Mouse (Mus musculus): ENCODE results near the gene Col11a2. TPM values are rescaled to one million over a fixed set of nuclear protein-coding genes. Genes with fewer than 3 reads are reported as not detected.

Col11a2 gene
- polyA plus RNA-seq, 1 experiment: 9.3 TPM

DNA sequence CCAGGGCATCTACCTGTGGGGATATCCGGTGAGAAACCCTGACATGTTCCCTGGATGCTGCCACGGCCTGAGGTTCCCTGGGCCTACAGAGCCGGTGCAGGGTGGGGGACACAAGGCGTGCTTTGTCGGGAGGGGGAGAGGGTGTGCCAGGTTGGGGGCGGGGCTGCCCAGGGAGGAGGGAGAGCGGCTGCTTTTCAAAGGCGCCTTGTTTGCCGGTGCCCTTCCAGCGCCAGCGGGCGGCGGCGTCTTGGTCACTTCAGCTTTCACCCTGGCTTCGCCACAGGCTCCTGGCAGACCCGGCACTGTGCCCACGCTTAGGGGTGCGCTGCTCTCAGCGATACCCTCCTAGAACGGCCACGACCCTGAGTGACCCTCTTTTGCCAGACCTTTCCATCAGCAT, 797 bp upstream of the Col11a2 start:
- Histone ChIP-seq H3K27ac (ENCODE audit: insufficient read depth, low read length) (peak overlapping the region; percentile 84), H3K4me1 (ENCODE audit: control insufficient read depth, insufficient read depth, low read length) (peaks cover 3% of the 10 kb centered on the region; the same call in 1 of the 2 replicates), H3K4me3 (ENCODE audit: insufficient read depth, low read length) (peak overlapping the region; percentile 21; the same call in 1 of the 2 replicates)
- peak; percentile 21; the same call in 1 of the 2 replicates for TF ChIP-seq POLR2A (IDR thresholded peaks at IDR 0.05; ENCODE audit: extremely low read depth, insufficient read depth, low read length)
- no peak for TF ChIP-seq CTCF (IDR thresholded peaks at IDR 0.05; ENCODE audit: extremely low read depth, insufficient read depth, low read length)

DNA sequence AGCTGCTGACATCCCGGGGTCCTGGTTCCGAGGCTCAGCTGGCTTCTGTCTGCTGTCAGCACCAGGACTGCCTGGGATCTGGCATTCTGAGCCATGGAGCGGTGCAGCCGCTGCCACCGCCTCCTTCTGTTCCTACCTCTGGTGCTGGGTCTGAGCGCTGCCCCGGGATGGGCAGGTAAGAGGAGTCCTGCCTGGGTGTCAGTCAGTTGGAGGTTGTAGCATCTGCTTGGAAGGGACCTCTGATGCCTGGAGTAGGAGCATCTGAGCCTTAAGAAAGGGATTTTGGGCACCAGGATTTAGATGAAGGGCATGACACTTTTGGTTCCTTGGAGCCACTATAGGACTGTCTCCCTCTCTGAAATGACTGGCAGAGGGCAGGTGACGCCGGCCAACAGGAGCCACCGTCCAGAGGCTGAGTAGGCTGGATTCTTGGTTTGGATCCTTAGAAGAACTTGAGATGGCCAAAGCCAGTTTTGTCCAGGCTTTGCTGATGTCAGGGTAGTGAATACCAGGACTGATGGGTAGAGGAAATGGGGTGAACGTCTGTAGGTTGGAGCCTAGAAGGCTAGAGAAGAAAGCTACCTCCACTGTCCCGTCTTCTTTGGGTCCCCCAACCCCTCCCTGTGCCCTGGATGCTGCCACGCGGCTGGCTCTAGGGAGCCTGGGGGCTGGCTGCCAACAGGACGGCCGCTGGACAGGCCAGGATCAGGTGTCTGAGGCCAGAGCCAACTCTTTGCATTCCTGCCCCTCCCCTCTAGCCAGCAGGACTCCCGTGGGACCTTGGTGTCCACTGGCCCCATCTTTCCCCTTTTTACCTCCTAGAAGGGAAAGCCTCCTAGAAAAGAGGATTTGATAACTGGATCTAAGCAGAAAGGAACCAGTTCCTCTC, 569 bp downstream of the Col11a2 start:
- H3K4me3 ChIP-seq (ENCODE audit: insufficient read depth, low read length): peak overlapping the region; percentile 21; the same call in 1 of the 2 replicates

DNA sequence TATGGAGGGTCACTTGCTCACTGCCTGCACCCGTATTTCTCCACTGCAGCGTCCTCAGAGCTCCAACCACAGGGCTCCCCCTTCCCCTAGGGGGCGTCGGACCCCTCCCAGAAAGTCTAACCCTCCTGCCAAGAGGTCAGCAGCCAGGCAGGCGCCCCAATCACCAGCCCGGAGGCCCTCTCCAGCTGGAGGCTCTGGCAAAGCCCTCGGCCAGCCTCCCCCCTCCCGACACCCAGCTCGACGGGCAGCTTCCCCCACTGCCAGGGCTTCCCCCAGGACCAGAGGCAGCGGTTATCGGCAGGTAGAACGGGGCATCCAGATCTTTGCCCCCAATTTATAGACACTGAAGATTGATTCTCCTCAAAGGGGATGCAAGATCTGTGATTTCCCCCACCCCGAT, 6.7 kb downstream of the Col11a2 start:
- peaks cover 1% of the 10 kb centered on the region; the same call in 1 of the 2 replicates for H3K4me1 ChIP-seq (ENCODE audit: control insufficient read depth, insufficient read depth, low read length)
- no peak for TF ChIP-seq CTCF (IDR thresholded peaks at IDR 0.05; ENCODE audit: extremely low read depth, insufficient read depth, low read length)
- no peak for TF ChIP-seq POLR2A (IDR thresholded peaks at IDR 0.05; ENCODE audit: extremely low read depth, insufficient read depth, low read length)
- H3K27ac ChIP-seq (ENCODE audit: insufficient read depth, low read length): no peak overlapping the region
- H3K4me3 ChIP-seq (ENCODE audit: insufficient read depth, low read length): no peak overlapping the region

More for the DNA sequence above, 569 bp downstream of the Col11a2 start:
- H3K27ac ChIP-seq (ENCODE audit: insufficient read depth, low read length): no peak overlapping the region
- no peak for TF ChIP-seq CTCF (IDR thresholded peaks at IDR 0.05; ENCODE audit: extremely low read depth, insufficient read depth, low read length)
- no peak for TF ChIP-seq POLR2A (IDR thresholded peaks at IDR 0.05; ENCODE audit: extremely low read depth, insufficient read depth, low read length)
- H3K4me1 ChIP-seq (ENCODE audit: control insufficient read depth, insufficient read depth, low read length): peaks cover 3% of the 10 kb centered on the region; the same call in 1 of the 2 replicates

DNA sequence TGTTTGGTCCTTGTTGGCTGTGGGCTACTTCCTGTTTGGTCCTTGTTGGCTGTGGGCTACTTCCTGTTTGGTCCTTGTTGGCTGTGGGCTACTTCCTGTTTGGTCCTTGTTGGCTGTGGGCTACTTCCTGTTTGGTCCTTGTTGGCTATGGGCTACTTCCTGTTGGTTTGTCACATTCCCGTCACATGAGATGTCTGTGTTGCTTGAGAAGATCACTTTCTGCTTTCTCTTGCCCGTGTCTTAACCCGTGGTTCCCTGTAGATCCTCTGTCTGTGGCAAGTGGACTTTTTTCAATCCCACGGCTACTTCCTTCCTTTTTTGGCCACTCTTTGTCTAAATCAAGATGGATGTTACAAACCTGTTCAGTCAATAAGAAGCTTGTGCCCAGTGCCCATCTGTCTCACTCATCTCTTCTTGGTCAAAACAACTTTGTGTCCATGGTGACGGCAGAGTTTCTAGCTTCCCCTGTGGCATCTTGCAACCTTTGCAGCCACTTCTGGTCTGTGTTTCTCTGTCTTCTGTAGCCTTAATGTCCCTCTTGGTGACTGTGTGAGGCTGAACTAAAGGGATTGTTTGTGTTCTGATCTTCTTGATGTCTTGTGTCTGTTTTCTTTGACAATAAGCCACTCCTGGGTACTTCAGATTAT, 8.3 kb downstream of the Col11a2 start:
- H3K27ac ChIP-seq (ENCODE audit: insufficient read depth, low read length): no peak overlapping the region

DNA sequence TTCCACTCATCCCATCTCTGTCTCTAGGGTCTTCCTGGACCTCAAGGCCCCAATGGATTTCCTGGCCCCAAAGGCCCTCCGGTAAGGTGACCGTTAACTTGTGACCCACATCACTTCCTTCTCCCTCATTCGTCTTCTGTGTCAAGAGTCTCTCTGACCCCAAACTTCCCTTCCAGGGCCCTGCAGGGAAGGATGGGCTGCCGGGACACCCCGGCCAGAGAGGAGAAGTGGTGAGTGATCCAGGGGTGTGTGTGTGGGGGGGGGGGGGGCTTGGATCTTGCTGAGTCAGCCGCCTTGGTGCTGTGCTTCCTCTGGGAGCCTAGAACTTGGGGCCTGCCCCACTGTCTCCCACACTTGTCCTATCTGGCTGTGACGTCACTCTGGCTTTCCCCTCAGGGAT, 18.0 kb downstream of the Col11a2 start:
- H3K4me3 ChIP-seq (ENCODE audit: insufficient read depth, low read length): no peak overlapping the region
- H3K27ac ChIP-seq (ENCODE audit: insufficient read depth, low read length): no peak overlapping the region
- H3K4me1 ChIP-seq (ENCODE audit: control insufficient read depth, insufficient read depth, low read length): no peaks in the 10 kb centered on the region
- TF ChIP-seq POLR2A (IDR thresholded peaks at IDR 0.05; ENCODE audit: extremely low read depth, insufficient read depth, low read length): no peak

More for the DNA sequence above, 8.3 kb downstream of the Col11a2 start:
- no peaks in the 10 kb centered on the region for H3K4me1 ChIP-seq (ENCODE audit: control insufficient read depth, insufficient read depth, low read length)
- no peak for TF ChIP-seq CTCF (IDR thresholded peaks at IDR 0.05; ENCODE audit: extremely low read depth, insufficient read depth, low read length)
- no peak for TF ChIP-seq POLR2A (IDR thresholded peaks at IDR 0.05; ENCODE audit: extremely low read depth, insufficient read depth, low read length)
- no peak overlapping the region for H3K4me3 ChIP-seq (ENCODE audit: insufficient read depth, low read length)

DNA sequence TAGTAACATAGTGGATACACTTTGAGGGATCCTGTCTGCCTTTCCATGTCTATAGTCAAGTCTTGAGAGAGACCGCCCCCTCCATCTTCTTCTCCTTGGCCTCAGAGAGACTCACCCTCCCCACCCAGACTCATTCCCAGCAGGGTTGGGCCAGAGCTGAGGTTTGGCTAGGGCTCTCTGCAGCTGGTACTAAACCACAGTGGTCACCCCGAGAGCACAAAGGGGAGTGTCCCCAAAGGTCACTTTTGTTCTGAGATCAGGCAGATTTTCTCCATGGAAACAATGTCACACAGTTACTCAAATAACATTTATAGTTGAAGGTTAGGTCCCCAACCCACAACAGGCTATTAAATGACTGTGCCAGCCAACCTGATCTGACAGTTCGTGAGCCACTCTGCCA, 29.6 kb downstream of the Col11a2 start:
- Histone ChIP-seq H3K4me1 (ENCODE audit: control insufficient read depth, insufficient read depth, low read length) (no peaks in the 10 kb centered on the region), H3K27ac (ENCODE audit: insufficient read depth, low read length) (no peak overlapping the region), H3K4me3 (ENCODE audit: insufficient read depth, low read length) (no peak overlapping the region)
- TF ChIP-seq CTCF (IDR thresholded peaks at IDR 0.05; ENCODE audit: extremely low read depth, insufficient read depth, low read length): no peak
- no peak for TF ChIP-seq POLR2A (IDR thresholded peaks at IDR 0.05; ENCODE audit: extremely low read depth, insufficient read depth, low read length)

DNA sequence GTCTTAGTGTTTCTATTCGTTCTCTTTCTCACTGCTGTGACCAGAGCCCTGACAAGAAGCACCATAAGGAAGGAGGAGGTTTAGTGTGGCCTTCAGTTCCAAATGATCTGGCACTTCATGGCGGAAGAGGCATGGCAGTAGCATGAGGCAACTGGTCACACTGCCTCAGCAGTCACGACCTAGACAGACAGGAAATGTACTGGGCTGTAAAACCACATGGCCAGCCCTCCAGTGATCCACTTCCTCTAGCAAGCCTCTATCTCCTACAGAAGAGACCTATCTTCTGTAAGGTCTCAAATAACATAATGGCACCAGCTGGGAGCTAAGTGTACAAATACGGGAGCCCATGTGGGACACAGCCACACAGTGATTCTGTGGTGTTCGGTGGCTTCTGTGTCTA, 32.9 kb downstream of the Col11a2 start:
- TF ChIP-seq POLR2A (IDR thresholded peaks at IDR 0.05; ENCODE audit: extremely low read depth, insufficient read depth, low read length) (no peak), CTCF (IDR thresholded peaks at IDR 0.05; ENCODE audit: extremely low read depth, insufficient read depth, low read length) (no peak)
- Histone ChIP-seq H3K4me1 (ENCODE audit: control insufficient read depth, insufficient read depth, low read length) (no peaks in the 10 kb centered on the region), H3K4me3 (ENCODE audit: insufficient read depth, low read length) (no peak overlapping the region), H3K27ac (ENCODE audit: insufficient read depth, low read length) (no peak overlapping the region)

DNA sequence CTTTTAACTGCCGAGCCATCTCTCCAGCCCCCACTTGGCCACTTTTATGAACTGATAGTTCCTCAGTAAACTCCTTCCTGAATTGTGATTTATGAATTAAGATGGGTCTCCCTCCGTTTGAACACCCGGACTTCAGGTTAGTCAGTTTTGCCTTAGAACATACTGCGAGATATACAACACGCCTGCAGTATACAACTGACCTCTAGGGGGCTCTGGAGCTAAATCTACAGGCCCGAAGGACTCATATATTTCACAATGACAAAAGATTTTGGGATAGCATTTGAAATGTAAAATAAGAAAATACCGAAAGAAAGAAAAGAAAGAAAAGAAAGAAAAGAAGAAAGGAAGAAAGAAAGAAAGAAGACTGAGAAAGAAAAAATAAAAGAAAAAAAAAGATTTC, 36.0 kb downstream of the Col11a2 start:
- Histone ChIP-seq H3K4me3 (ENCODE audit: insufficient read depth, low read length) (no peak overlapping the region), H3K27ac (ENCODE audit: insufficient read depth, low read length) (no peak overlapping the region)
- no peak for TF ChIP-seq POLR2A (IDR thresholded peaks at IDR 0.05; ENCODE audit: extremely low read depth, insufficient read depth, low read length)
- TF ChIP-seq CTCF (IDR thresholded peaks at IDR 0.05; ENCODE audit: extremely low read depth, insufficient read depth, low read length): peak; percentile 37; the same call in 1 of the 2 replicates

DNA sequence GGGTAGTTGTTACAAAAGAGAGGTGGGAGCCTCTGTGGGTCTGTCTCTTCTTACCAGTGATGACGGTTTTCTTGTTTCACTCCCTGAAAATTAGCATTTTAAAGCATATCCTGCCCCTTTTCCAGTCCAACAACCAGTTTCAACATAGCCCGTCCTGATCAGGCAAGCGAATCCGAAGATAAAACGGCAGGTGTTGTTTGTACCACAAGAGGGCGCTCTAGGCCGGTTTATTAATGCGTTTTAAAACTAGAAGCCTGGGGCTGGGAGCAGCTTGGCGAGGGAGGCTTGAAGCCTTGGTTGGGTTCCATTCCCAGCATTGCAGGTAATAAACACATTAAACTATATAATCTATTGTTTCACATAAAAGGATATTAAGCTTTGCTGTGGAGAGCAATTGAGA, 38.3 kb downstream of the Col11a2 start:
- Histone ChIP-seq H3K4me1 (ENCODE audit: control insufficient read depth, insufficient read depth, low read length) (no peaks in the 10 kb centered on the region), H3K4me3 (ENCODE audit: insufficient read depth, low read length) (no peak overlapping the region), H3K27ac (ENCODE audit: insufficient read depth, low read length) (no peak overlapping the region)
- TF ChIP-seq POLR2A (IDR thresholded peaks at IDR 0.05; ENCODE audit: extremely low read depth, insufficient read depth, low read length): no peak
- peak; percentile 65 for TF ChIP-seq CTCF (IDR thresholded peaks at IDR 0.05; ENCODE audit: extremely low read depth, insufficient read depth, low read length)

More for the DNA sequence above, 36.0 kb downstream of the Col11a2 start:
- H3K4me1 ChIP-seq (ENCODE audit: control insufficient read depth, insufficient read depth, low read length): no peaks in the 10 kb centered on the region

Data from cortical plate, adult 2 months (tissue).